Mouse (Mus musculus) lung, postnatal 0 days (tissue): Measurements from ENCODE around the gene Mindy3. TPM values are rescaled to one million over a fixed set of nuclear protein-coding genes. Genes with fewer than 3 reads are reported as not detected.

Experiments
- ATAC-seq: fragments of 200-750 bp; cut with Nextera tagmentation; 2 replicates; pipeline ENCODE4 v1.8.0; 2017; ENCODE audit warnings: moderate library complexity
- DNase-seq: peaks from one replicate; pipeline ENCODE4 v3.0.0-alpha.2; 2016; ENCODE audit warnings: low spot score
- H3K27ac ChIP-seq: fragments of 300-500 bp; sonication (generic); 2 replicates; pipeline ENCODE4 v1.5.1; 2014; ENCODE audit warnings: antibody characterized with exemption, mild to moderate bottlenecking, low read length, mixed read lengths
- H3K27me3 ChIP-seq: fragments of 300-500 bp; sonication (generic); replicated peaks from 2 replicates; pipeline ENCODE4 v1.6.1; 2014; ENCODE audit warnings: low read length, mixed read lengths; ENCODE audit not compliant: insufficient read depth
- H3K36me3 ChIP-seq: fragments of 300-500 bp; sonication (generic); 2 replicates; pipeline ENCODE4 v1.6.1; 2014; ENCODE audit warnings: low read length, mixed read lengths; ENCODE audit not compliant: insufficient read depth
- H3K4me1 ChIP-seq: fragments of 300-500 bp; sonication (generic); 2 replicates; pipeline ENCODE4 v1.6.1; 2014; ENCODE audit warnings: antibody characterized with exemption, low read depth, low read length, mixed read lengths; ENCODE audit not compliant: insufficient read depth
- H3K4me2 ChIP-seq: fragments of 300-500 bp; sonication (generic); replicated peaks from 2 replicates; pipeline ENCODE4 v1.6.1; 2014; ENCODE audit warnings: low read depth, mild to moderate bottlenecking, low read length, moderate library complexity, mixed read lengths
- H3K4me3 ChIP-seq: fragments of 300-500 bp; sonication (generic); 2 replicates; pipeline ENCODE4 v1.5.1; 2014; ENCODE audit warnings: low read depth, low read length
- H3K9ac ChIP-seq: fragments of 300-500 bp; sonication (generic); replicated peaks from 2 replicates; pipeline ENCODE4 v1.6.1; 2014; ENCODE audit warnings: low read depth, mild to moderate bottlenecking
- H3K9me3 ChIP-seq: fragments of 300-500 bp; sonication (generic); 2 replicates; pipeline ENCODE4 v1.6.1; 2016; ENCODE audit warnings: low read length, mixed read lengths
- CTCF ChIP-seq: IDR thresholded peaks from 2 replicates; pipeline ENCODE4 v1.5.1; 2016; ENCODE audit warnings: antibody characterized with exemption, mild to moderate bottlenecking
- EP300 ChIP-seq: IDR thresholded peaks from 2 replicates; pipeline ENCODE4 v1.6.1; 2016; ENCODE audit warnings: antibody characterized with exemption, mild to moderate bottlenecking, control low read depth
- WGBS: fragments of 180-500 bp; shearing (Covaris S2); extraction: QIAGEN DNeasy Blood & Tissue Kit; methylation state at CpG from one replicate; pipeline ENCODE4 v1.1.7; 2014; 5-methylcytosine and 5-hydroxymethylcytosine counted together
- polyA plus RNA-seq: library from polyadenylated mRNA; unstranded; fragments of >200 nt; fragmentation: Nextera tagmentation; extraction: Ambion mirVana; gene quantifications from 2 replicates; pipeline ENCODE4 v1.2.1, GENCODE M21; 2015

Gene Mindy3
- polyA plus RNA-seq, 1 experiment from 2014 or later: 33.5 TPM

DNA sequence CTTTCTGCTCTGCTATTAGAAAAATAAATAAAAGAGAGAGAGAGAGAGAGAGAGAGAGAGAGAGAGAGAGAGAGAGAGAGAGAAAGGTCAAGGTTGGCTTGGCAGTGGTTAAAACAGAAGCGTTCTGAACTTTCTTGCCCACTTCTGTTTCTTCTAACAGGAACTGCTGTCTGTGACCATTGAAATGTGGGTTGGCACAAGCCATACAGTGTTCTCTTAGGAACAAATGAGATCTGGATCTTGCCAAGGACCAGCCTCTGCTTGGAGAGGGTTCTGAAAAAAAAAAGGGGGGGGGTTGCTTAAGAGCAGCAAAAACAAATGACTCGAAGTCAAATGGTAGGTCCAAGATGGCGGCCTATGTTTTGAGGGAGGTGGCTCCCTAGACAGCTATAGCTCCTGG is 100.6 kb downstream of the Mindy3 start:
- Histone ChIP-seq H3K4me1 (no peaks in the 10 kb centered on the region), H3K4me3 (no peak overlapping the region), H3K36me3 (no peaks in the 10 kb centered on the region), H3K4me2 (no peak overlapping the region), H3K27me3 (no peaks in the 10 kb centered on the region), H3K27ac (peak overlapping the region; percentile 62), H3K9ac (no peak overlapping the region), H3K9me3 (no peaks in the 10 kb centered on the region)
- 71% methylated on average over 3 of the region's 3 CpGs for WGBS
- ATAC-seq (peak; percentile 12; the same call in 1 of the 2 replicates), DNase-seq (peak; percentile 37)
- TF ChIP-seq CTCF: no peak
- no peak for TF ChIP-seq EP300

DNA sequence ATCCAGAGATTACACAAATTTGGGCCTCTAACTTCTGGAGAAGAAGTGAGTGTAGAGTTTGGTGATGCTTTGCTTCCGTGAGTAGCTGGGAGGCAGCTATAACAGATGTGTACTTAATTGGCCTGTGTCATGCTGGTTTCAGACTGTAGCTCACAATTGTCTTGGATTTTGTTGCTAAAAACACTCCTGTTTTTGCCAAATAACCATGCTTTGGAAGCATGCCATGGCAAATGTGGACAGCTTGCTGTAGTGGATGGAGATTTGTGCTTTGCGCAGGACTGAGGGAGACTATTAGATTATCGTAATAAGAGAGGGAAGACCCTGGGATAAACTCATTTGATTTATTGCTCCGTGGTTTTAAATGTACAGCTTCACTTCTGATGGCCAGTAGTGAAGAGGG is 101.2 kb downstream of the Mindy3 start:
- no peaks in the 10 kb centered on the region for H3K4me1 ChIP-seq
- H3K9ac ChIP-seq: no peak overlapping the region
- TF ChIP-seq CTCF (no peak), EP300 (no peak; the same call in 1 of the 2 replicates)
- H3K4me2 ChIP-seq: no peak overlapping the region
- DNase-seq (peak; percentile 59), ATAC-seq (peak; percentile 19)
- 70% methylated on average over 4 of the region's 4 CpGs for WGBS
- H3K27me3 ChIP-seq: no peaks in the 10 kb centered on the region
- no peaks in the 10 kb centered on the region for H3K36me3 ChIP-seq
- no peaks in the 10 kb centered on the region for H3K9me3 ChIP-seq
- peak overlapping the region; percentile 62 for H3K27ac ChIP-seq
- no peak overlapping the region for H3K4me3 ChIP-seq

DNA sequence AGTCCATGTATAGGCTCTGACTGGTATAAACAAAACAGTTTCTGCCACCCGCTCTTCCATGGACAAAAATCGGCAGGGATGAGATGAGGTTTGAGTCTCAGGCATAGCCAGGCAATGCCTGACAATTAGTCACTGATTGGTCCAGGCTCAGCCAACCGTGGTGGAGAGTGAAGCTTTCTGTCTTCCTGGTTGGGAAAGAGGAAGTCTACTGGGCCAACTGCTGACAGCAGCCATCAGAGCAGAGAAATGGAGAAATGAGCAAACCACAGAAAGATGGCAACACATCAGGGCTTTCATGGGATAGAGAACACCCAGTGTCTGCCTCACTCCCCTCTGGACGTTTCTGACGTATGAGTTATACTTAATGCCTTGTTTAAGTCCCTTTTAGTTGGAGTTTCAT is 101.9 kb downstream of the Mindy3 start:
- Histone ChIP-seq H3K9me3 (no peaks in the 10 kb centered on the region), H3K36me3 (no peaks in the 10 kb centered on the region), H3K27me3 (no peaks in the 10 kb centered on the region), H3K27ac (peak overlapping the region; percentile 65), H3K4me1 (no peaks in the 10 kb centered on the region), H3K4me3 (no peak overlapping the region), H3K9ac (no peak overlapping the region), H3K4me2 (no peak overlapping the region)
- ATAC-seq (peak; percentile 70), DNase-seq (peak; percentile 86)
- WGBS: 43% methylated on average over 5 of the region's 5 CpGs
- TF ChIP-seq EP300 (no peak), CTCF (no peak)

DNA sequence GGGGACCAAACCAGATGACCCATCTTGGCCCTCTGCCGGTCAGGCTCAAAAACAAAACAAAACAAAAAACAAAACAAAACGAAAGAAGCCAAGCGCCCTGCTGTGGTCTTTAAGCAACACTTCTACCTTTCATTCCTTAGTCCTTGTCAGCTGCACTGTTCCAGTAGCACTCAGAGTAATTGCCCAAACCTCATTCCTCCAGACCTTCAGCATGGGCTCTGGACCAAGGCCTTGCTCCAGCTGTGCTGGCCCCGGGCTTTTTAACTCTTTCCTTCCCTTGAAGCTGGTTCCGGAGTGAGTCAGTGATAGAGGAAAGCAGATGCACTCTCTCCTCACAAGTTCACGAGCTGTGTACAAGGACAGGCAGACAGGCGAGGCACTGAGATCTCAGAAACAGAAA is 102.9 kb downstream of the Mindy3 start:
- no peaks in the 10 kb centered on the region for H3K9me3 ChIP-seq
- no peaks in the 10 kb centered on the region for H3K4me1 ChIP-seq
- DNase-seq (peak; percentile 90), ATAC-seq (peak; percentile 84)
- 33% methylated on average over 7 of the region's 7 CpGs for WGBS
- no peaks in the 10 kb centered on the region for H3K36me3 ChIP-seq
- TF ChIP-seq CTCF (no peak; the same call in 1 of the 2 replicates), EP300 (peak; percentile 86)
- H3K9ac ChIP-seq: no peak overlapping the region
- no peaks in the 10 kb centered on the region for H3K27me3 ChIP-seq
- H3K4me2 ChIP-seq: no peak overlapping the region
- no peak overlapping the region for H3K4me3 ChIP-seq
- H3K27ac ChIP-seq: peak overlapping the region; percentile 65; the same call in 1 of the 2 replicates

DNA sequence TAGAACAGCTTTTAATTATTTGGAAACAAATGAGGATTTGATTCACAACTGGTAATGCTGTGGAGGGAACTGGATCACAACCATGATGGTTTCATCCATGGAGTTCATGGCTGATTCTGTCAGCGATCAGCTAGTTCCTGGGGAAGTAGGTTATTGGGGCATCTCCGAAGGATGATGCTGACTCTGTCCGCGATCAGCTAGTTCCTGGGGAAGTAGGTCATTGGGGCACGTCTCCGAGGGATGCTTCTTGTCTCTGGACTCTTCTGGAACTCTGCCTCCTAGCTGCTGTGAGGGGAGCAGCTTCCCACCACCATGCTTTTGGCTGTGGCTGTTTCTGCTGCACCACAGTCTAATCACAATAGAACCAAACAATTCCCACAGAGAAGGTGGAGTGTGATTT is 105.2 kb downstream of the Mindy3 start:
- no peak for DNase-seq
- 81% methylated on average over 6 of the region's 6 CpGs for WGBS

DNA sequence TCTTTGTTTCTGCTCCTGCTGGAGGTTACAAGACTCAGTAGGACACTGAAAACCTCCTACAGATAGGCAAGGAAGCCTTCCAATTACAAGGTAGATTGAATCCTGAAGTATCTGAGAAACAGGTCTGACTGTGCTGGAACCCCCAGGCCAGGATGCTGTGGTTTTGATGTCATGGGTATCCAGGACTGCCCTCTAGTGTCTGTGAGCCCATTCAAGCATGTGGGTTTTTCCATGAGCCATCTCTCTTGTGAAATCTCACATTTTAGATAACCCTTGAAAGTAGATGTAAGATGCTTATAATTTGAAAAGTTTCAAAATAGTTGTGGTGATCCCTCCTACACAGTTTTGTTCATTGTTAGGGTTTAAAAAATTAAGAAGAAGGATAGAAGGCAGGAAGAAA is 110.8 kb downstream of the Mindy3 start:
- no peak overlapping the region for H3K27ac ChIP-seq

More for the DNA sequence above, 105.2 kb downstream of the Mindy3 start:
- Histone ChIP-seq H3K4me2 (no peak overlapping the region), H3K9ac (no peak overlapping the region), H3K36me3 (no peaks in the 10 kb centered on the region), H3K27ac (no peak overlapping the region), H3K9me3 (no peaks in the 10 kb centered on the region), H3K4me3 (no peak overlapping the region), H3K4me1 (no peaks in the 10 kb centered on the region), H3K27me3 (no peaks in the 10 kb centered on the region)
- TF ChIP-seq CTCF (no peak), EP300 (no peak)
- ATAC-seq: no peak

DNA sequence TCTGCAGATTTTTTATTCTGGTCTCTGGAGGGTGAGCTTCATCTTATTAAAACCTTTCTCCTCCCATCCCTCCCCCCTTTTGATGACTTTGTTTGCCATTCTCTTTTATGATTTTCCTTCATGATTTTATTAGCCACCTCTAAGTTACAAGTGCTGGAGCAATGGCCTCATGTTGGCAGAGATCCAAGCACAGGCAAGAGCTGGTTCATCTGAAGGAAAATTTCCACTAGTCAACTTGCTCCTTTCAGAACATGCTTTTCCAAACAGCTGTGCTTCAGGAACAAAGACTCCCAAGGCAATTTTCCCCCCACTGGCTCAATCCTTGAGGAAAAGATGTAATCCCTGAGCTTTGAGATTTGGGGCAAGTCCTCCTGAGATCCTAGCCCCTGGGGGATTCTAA is 112.0 kb downstream of the Mindy3 start:
- H3K27me3 ChIP-seq: no peaks in the 10 kb centered on the region
- H3K4me1 ChIP-seq: no peaks in the 10 kb centered on the region
- H3K4me2 ChIP-seq: no peak overlapping the region
- H3K9me3 ChIP-seq: no peaks in the 10 kb centered on the region
- H3K9ac ChIP-seq: no peak overlapping the region
- DNase-seq (no peak), ATAC-seq (no peak)
- no peak overlapping the region for H3K27ac ChIP-seq
- no peak overlapping the region for H3K4me3 ChIP-seq
- TF ChIP-seq CTCF: no peak
- no peak for TF ChIP-seq EP300
- no peaks in the 10 kb centered on the region for H3K36me3 ChIP-seq

More for the DNA sequence above, 110.8 kb downstream of the Mindy3 start:
- ATAC-seq (no peak), DNase-seq (peak; percentile 65)
- Histone ChIP-seq H3K9ac (no peak overlapping the region), H3K4me1 (no peaks in the 10 kb centered on the region), H3K4me3 (no peak overlapping the region), H3K9me3 (no peaks in the 10 kb centered on the region), H3K27me3 (no peaks in the 10 kb centered on the region), H3K4me2 (no peak overlapping the region), H3K36me3 (no peaks in the 10 kb centered on the region)
- TF ChIP-seq CTCF (peak; percentile 47), EP300 (no peak)
